Mouse (Mus musculus) bone marrow macrophage, adult 2 months (primary cell): ENCODE data around the gene Ascc2. TPM values are rescaled to one million over a fixed set of nuclear protein-coding genes. Genes with fewer than 3 reads are reported as not detected.
"Not testable (repeated sequence)": the region's sequence is repeated elsewhere in the genome, so short reads cannot be mapped to it uniquely, and the experiment has no call there.

Experiments
- H3K27ac ChIP-seq: 2 replicates; pipeline ENCODE4 v1.5.1; 2012; ENCODE audit warnings: low read depth, low read length; ENCODE audit not compliant: insufficient read depth
- H3K4me1 ChIP-seq: 2 replicates; pipeline ENCODE4 v1.6.1; 2012; ENCODE audit warnings: low read length; ENCODE audit not compliant: control insufficient read depth, insufficient read depth
- H3K4me3 ChIP-seq: 2 replicates; pipeline ENCODE4 v1.5.1; 2012; ENCODE audit warnings: mild to moderate bottlenecking, low read length, moderate library complexity; ENCODE audit not compliant: insufficient read depth
- CTCF ChIP-seq: IDR thresholded peaks from 2 replicates; pipeline ENCODE4 v1.5.1; 2012; ENCODE audit warnings: low read depth, mild to moderate bottlenecking, low read length, moderate library complexity
- POLR2A ChIP-seq: IDR thresholded peaks from 2 replicates; pipeline ENCODE4 v1.6.1; 2012; ENCODE audit warnings: mild to moderate bottlenecking, low read depth, low read length, borderline replicate concordance
- polyA plus RNA-seq: library from polyadenylated mRNA; stranded (reverse); fragments of >200 nt; gene quantifications from 2 replicates; pipeline ENCODE4 v1.2.4, GENCODE M21; 2012; ENCODE audit not compliant: missing spikeins, insufficient read depth, insufficient read length

Gene Ascc2
- polyA plus RNA-seq, 1 experiment = 34.2 TPM

GRCm38 (mm10) chr11:4629861-4630280, 7.7 kb upstream of the Ascc2 start:
- H3K4me1 ChIP-seq = peaks cover 8% of the 10 kb centered on the region
- no peak overlapping the region for H3K27ac ChIP-seq
- TF ChIP-seq POLR2A = no peak
- no peak for TF ChIP-seq CTCF
- no peak overlapping the region for H3K4me3 ChIP-seq

GRCm38 (mm10) chr11:4633420-4633819, 4.1 kb upstream of the Ascc2 start:
- no peak for TF ChIP-seq POLR2A
- TF ChIP-seq CTCF = no peak

GRCm38 (mm10) chr11:4634395-4634794, 3.2 kb upstream of the Ascc2 start:
- Histone ChIP-seq H3K27ac (no peak overlapping the region), H3K4me1 (peaks cover 22% of the 10 kb centered on the region), H3K4me3 (no peak overlapping the region)
- no peak for TF ChIP-seq CTCF
- no peak for TF ChIP-seq POLR2A

More at GRCm38 (mm10) chr11:4633420-4633819, 4.1 kb upstream of the Ascc2 start:
- peaks cover 16% of the 10 kb centered on the region for H3K4me1 ChIP-seq
- H3K4me3 ChIP-seq = no peak overlapping the region
- no peak overlapping the region for H3K27ac ChIP-seq

GRCm38 (mm10) chr11:4636782-4637342, 685 bp upstream of the Ascc2 start:
- Histone ChIP-seq H3K27ac (peak overlapping the region; percentile 37; the same call in 1 of the 2 replicates), H3K4me1 (peaks cover 28% of the 10 kb centered on the region), H3K4me3 (no peak overlapping the region)
- TF ChIP-seq POLR2A (no peak), CTCF (no peak)

- Histone ChIP-seq H3K4me1 (peaks cover 26% of the 10 kb centered on the region), H3K4me3 (peak overlapping the region; percentile 79), H3K27ac (peak overlapping the region; percentile 66; the same call in 1 of the 2 replicates)
- TF ChIP-seq CTCF = no peak
- TF ChIP-seq POLR2A = no peak
These were observed 714 bp downstream of the Ascc2 start for GRCm38 (mm10) chr11:4638261-4638660.

- Histone ChIP-seq H3K27ac (no peak overlapping the region), H3K4me1 (peaks cover 26% of the 10 kb centered on the region), H3K4me3 (no peak overlapping the region)
- TF ChIP-seq CTCF = no peak
- no peak for TF ChIP-seq POLR2A
These were observed 3.6 kb downstream of the Ascc2 start for GRCm38 (mm10) chr11:4641185-4641584.

GRCm38 (mm10) chr11:4643722-4644121, 6.2 kb downstream of the Ascc2 start:
- Histone ChIP-seq H3K27ac (no peak overlapping the region), H3K4me3 (no peak overlapping the region), H3K4me1 (peaks cover 19% of the 10 kb centered on the region)
- TF ChIP-seq POLR2A = no peak
- no peak for TF ChIP-seq CTCF

GRCm38 (mm10) chr11:4645180-4645579, 7.6 kb downstream of the Ascc2 start:
- H3K4me3 ChIP-seq, H3K27ac ChIP-seq, H3K4me1 ChIP-seq: not testable (repeated sequence)

GRCm38 (mm10) chr11:4646409-4646808, 8.9 kb downstream of the Ascc2 start:
- H3K4me3 ChIP-seq = no peak overlapping the region
- H3K27ac ChIP-seq = no peak overlapping the region
- peaks cover 3% of the 10 kb centered on the region; the same call in 1 of the 2 replicates for H3K4me1 ChIP-seq
- TF ChIP-seq CTCF (no peak), POLR2A (no peak)

- Histone ChIP-seq H3K27ac (peak overlapping the region; percentile 1; the same call in 1 of the 2 replicates), H3K4me1 (peaks cover 28% of the 10 kb centered on the region), H3K4me3 (no peak overlapping the region)
- TF ChIP-seq POLR2A = no peak
- no peak for TF ChIP-seq CTCF
These were observed 22.3 kb downstream of the Ascc2 start for GRCm38 (mm10) chr11:4659818-4660217.

GRCm38 (mm10) chr11:4660309-4661025, 22.9 kb downstream of the Ascc2 start:
- Histone ChIP-seq H3K4me1 (peaks cover 28% of the 10 kb centered on the region), H3K4me3 (no peak overlapping the region), H3K27ac (peak overlapping the region; percentile 1; the same call in 1 of the 2 replicates)
- no peak for TF ChIP-seq POLR2A
- no peak for TF ChIP-seq CTCF
